Mouse (Mus musculus): ENCODE measurements around the gene Timm8b.
"Not testable (repeated sequence)": the region's sequence is repeated elsewhere in the genome, so short reads cannot be mapped to it uniquely, and the experiment has no call there.

The Timm8b gene

DNA sequence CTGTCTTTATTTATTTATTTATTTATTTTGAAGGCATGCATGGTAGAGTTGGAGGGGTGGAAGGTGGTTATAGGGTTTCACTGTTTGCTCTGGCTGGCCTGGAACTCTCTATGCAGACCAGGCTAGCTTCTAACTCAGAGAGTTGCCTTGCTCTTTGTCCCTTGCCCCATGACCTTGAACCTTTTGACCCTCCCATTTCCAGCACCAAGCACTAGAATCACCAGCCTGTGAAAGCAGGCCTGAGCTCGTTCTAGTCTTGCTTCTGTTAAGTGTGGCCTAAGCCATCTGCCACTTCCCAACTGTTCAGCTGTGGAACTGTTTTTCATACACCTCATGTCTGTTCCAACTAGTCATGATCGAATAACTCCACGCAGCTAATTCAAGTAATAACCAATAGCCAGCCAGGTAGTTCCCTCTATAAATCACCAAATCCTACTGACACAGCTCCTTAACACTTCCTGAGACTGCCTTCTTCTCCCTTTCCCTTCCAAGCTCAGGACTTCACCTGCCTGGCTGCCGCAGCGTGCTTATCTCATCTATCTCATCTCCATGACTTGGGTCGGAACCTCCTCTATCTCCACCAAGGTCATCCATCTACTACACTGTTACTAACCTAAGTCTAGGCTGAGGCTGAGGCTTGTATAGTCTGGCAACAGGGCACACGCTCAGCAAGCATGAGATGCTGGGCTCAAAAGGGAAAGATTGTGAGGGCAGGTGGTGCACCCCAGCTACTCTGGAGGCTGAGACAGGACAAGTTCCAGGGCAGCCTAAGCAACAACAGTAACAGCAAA, 1.5 kb upstream of the Timm8b start:
- peak; percentile 46 to 49 for DNase-seq

DNA sequence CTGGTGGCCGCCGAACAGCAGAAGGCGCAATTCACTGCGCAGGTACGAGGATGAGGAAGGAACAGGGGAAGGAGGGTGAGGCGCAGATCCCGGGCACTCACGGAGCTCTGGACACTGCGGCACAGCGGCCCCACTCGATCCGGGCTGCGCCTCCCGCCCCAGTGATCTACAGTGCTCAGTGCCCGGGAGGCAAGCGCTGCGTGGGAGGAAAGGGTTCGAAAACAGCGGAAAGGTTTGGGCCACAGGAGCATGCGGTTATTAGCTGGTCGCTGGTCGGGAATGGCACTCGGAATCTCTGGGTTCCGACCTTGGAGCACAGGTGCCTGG, 251 bp downstream of the Timm8b start:
- no peak for DNase-seq

DNA sequence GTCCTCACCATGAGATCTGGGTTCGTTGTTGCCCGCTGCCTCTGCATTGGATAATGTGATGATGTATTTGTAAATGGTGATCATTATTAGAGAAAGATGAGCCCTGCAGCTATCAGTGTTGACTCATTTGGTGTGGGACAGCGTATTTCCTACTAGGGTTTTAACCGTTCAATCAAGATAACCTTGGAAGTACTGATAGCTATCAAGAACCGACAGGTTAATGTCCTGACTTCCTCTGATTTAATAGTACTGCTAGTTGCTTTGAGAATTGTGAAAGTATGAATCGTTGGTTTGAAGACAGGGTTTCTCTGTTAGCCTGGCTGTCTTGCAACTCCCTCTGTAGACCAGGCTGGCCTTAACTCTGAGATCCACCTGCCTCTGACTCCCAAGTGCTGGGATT, 628 bp downstream of the Timm8b start:
- no peak for DNase-seq

DNA sequence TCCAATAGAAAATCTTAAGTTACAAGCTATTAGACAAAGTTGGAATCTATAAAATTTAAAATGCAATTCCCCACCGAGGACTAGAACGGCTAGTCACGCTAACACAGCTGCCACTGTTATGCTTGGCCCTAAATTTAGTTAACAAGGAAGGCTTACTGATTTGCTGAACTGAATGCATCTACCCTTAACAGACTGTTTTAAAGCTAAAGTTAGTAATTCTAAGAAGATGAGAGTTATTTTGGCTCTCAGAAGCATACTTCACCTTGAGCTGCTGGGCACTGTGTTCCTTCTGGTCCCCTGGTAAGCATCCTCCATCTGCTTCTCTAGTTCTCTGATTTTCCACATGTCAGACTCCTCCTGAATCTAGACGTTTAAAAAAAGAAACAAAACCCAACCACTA, 8.4 kb downstream of the Timm8b start:
- no peak for DNase-seq

DNA sequence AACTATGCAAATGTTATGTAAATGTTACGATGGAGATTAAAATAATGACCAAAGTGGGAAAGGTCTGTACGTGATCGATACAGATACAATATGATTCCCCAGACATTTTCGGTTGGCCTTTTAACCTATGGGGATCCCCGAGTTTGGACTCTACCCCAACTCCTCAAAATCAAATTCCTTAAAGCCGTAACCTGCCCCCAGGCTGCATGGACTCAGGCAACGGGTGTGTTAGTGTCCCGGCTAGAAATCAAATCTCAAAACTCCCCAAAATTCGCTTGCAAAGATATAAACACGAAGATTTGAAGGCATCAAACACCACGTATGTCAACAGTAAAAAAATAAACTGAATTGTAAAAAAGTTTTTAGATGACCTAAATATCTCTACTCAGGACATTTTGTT, 12.5 kb downstream of the Timm8b start:
- DNase-seq = no peak

DNA sequence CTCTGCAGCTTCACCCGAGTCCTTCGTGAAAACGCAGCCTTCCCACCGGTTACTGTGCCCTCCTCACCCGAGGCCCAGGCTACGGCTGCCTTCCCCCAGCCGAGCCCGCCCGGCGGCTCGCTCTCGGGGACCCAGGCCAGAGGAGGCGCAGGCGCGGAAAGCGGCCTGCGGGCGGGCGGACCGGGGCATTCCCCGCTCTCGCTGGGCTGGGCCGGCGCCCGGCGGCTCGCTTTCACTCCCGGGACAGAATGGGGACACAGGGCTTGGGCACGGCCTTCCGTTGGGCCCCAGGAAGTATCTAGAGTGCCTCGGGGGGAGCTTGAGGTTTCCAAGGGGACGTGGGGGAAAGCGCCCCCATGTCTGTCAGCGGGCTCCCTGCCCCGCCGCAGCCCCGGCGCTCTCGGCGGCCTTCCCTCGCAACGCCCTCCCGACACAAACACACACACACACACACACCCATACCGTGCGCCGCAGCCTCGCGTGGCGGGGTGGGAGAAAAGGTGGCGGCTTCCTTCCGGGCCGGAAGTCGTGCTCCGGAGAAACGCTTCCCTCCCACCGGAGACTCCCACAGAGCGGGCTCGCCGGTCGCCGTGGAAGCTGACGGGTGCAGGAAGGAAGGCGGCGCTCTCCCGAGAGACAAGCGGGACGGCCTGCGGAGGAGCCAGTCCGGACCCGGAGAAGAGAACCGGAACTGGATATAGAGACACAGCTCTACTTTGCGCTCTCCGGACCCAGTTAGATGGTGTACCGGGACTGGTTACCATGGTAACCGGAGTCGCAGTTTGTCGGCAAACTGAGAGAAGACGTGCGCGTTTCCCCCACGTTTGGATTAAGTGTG, 13.3 kb downstream of the Timm8b start, which contains the start of the genes Pih1d2 and Nkapd1:
TSS of gene Pih1d2 (plus strand) at position 556 of the 838 bp plus-strand sequence.
TSS of gene Nkapd1 (minus strand) at position 699 of the 838 bp plus-strand sequence.
- peak; percentile 89 to 90 for DNase-seq

DNA sequence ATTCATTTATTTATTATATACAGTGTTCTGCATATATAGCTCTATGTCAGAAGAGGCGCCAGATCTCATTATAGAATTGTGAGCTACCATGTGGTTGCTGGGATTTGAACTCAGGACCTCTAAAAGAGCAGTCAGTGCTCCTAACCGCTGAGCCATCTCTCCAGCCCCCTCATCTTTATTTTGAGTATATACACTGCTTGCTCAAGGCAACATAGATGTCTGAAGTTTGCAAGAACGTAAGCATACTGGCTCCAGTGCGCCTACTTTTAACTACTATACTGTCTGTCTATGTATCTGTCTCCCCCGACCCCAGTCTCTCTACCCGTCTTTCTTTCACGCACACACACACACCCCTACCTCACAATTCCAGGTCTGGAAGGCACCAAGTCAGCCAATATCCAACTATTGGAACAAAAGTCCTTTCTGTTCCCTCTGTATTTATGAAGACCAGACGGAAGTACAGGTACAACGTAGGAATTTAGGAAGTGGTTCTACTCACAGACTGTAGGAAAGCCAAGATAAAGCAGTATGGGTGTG, 14.2 kb downstream of the Timm8b start:
- no peak for DNase-seq

DNA sequence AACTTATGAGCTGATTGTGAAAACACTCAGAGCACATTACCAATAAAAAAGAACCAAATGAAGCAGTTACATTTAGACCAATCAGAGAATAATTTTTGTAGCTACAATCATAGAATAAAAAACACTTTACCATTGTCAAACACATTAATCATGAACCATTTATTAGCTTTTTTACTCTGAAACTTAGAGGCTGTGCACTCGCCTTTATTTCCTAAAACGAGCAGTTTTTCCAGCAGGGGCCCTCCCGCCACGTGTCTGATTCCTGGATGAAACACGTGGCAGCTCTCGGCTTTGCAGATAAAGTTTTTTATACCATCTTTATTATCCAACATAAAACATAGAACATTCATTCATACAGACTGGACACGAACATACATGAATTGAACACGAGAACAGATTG, 27.2 kb downstream of the Timm8b start:
- DNase-seq = not testable (repeated sequence)

DNA sequence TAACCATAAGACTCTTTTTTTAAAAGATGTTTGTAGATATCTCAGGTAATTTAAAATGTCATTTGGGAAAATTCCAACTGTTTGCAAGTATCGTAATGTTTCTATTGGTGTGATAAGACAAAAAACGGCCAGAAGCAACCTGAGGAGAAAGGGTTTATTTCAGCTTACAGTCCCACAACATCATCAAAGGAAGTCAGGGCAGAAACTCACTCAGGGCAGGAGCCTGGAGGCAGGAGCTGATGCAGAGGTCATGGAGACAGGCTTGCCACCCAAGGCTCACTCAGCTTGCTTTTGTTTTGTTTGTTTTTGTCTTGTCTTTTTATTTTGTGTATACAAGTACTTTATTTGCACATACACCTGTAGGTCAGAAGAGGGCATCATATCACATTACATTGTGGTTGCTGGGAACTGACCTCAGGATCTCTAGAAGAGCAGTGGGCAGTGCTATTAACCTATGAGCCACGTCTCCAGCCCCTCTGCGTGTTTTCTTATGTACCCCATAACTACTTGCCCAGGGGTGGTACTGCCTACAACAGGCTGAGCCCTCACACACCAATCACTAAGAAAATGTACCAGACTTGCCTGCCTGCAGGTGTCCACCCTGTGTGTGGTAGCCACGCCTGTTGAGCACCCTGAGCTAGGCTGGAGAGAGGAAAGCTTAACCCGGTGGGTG, 28.4 kb downstream of the Timm8b start:
- no peak for DNase-seq

DNA sequence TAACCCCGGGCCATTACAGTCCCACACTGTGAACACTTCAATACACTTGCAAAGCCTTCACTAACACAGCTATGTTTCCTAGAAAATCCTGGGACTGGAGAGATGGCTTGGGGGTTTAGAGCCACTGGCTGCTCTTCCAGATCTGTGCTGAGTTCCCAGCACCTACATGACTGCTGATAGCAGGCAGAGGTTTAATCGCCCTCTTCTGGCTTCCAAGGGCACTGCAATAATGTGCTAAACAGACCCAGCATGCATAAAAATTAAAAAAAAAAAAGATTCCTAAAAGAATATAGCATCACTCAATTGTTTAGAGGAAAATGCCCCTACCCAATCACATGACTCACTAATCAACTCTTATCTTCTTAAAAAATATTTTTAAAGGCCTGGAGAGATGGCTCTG, 29.3 kb downstream of the Timm8b start:
- DNase-seq = peak in 1 of 2 experiments; percentile 33

DNA sequence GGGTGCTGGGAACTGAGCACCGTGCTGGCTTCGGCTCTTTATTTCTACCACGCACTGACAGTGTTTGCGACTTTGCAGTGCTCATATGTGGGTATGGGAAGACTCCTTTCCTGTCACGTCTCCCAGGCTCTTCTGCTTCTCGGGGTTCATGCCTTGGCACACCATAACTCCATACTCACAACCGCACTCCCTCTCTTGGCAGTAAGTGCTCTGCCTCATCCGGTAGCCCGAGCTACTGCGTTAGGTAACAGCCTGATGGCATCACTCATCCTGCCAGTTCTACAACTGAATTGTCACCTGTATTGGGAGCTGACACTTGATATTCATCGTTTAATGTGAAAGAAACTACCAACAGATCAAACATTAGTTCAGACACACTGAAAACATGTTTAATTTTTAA, 30.6 kb downstream of the Timm8b start:
- no peak for DNase-seq

DNA sequence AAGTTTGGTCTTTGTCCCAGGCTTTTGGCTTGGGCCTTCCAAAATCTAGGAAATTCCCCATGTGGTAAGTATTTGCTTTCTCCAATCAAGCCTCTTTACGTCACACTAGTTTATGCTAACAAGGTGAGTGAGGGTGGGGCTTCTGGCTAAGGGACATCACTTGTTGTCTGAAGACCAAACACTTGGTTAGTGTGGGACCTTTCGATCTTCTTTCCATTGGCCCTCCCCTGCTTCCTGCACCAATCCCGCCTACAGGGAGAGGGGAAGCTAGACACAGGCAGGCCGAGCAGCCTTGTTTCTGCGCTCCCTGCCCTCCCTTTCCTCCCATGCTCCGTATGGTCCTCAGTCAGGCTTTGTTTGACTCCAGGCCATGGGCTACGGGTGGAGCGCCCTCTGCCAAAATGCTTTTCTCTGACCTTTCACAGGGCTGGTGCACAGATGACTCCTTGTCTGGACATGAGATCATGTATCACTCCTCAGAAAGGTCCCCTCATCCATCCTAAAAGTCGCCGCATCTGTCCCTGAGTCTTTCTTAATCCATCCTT, 43.2 kb downstream of the Timm8b start:
- no peak for DNase-seq

DNA sequence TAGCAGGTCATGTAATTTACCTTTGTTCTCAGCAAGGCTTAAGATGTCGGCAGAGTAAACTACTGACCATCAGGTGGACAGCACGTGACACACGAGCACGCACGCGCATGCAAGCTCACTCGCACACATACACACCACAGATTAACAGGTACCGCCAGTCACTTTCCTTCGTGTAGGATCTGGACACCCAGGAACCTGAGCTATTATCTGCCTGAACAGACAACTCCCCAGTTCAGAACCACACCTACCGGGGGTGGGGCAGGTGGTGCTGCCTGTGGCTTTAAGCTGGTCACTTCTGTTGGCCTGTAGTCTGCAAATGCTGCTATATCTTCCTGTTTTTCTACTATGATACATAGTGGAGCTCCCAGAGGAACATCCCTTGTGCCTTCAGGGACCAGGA, 46.8 kb downstream of the Timm8b start:
- DNase-seq = no peak
